Mouse (Mus musculus): Measurements from ENCODE around the gene Ldhd. TPM values are rescaled to one million over a fixed set of nuclear protein-coding genes. Genes with fewer than 3 reads are reported as not detected.

The Ldhd gene
- polyA plus RNA-seq, 1 experiment from 2014 or later, result 0.85 TPM

- Histone ChIP-seq H3K4me3 (ENCODE audit: low read depth, low read length) (no peak overlapping the region), H3K27me3 (ENCODE audit: insufficient read depth, low read length) (no peaks in the 10 kb centered on the region), H3K4me1 (ENCODE audit: insufficient read depth) (peaks cover 5% of the 10 kb centered on the region), H3K4me2 (ENCODE audit: low read depth, low read length) (no peak overlapping the region), H3K9ac (replicated peaks) (no peak overlapping the region), H3K27ac (ENCODE audit: low read depth) (no peak overlapping the region), H3K36me3 (replicated peaks; ENCODE audit: insufficient read depth, low read length) (no peaks in the 10 kb centered on the region; the same call in 1 of the 2 replicates), H3K9me3 (ENCODE audit: low read length) (no peaks in the 10 kb centered on the region)
- 75% methylated on average over 2 of the region's 2 CpGs for whole genome bisulfite sequencing (ENCODE audit: insufficient replicate concordance)
- TF ChIP-seq EP300 (IDR thresholded peaks at IDR 0.05; ENCODE audit: low read depth) (no peak), CTCF (IDR thresholded peaks at IDR 0.05; ENCODE audit: low read depth) (no peak)
- ATAC-seq (no peak), DNase-seq (no peak)
Observed at GRCm38 (mm10) chr8:111588336-111588735, 41.8 kb downstream of the Ldhd start.

DNA sequence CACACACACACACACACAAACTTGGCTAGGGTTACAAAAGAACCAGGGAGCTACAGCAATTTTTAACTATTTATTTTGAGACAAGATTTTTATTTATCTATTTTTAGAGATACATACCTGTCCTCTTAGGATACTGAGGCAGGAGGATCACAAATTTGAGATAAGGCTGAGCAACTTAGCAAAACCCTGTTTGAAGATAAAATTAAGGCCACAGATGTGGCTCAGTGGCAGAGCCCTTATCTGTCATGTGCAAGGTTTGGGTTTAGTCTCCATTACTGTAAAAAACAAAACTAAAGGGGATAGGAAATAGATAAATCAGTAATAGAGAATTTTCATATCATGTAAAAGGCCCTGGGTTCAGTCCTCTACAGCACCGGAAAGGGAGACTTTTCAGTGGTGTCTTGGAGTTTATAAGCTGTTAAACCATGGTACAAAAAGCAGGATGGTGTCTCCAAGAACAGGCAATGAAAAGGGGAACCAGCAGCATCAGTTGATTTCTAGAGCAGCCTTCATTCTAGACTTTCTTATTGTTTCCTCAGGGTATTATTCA, 42.6 kb downstream of the Ldhd start:
- Histone ChIP-seq H3K4me2 (ENCODE audit: low read depth, low read length) (no peak overlapping the region), H3K36me3 (replicated peaks; ENCODE audit: insufficient read depth, low read length) (no peaks in the 10 kb centered on the region), H3K4me1 (ENCODE audit: insufficient read depth) (no peaks in the 10 kb centered on the region; the same call in 1 of the 2 replicates), H3K4me3 (ENCODE audit: low read depth, low read length) (no peak overlapping the region), H3K27ac (ENCODE audit: low read depth) (0 out of 2 replicates have a peak overlapping the region, but pooled peaks have one; percentile 11), H3K9ac (replicated peaks) (no peak overlapping the region), H3K27me3 (ENCODE audit: insufficient read depth, low read length) (no peaks in the 10 kb centered on the region), H3K9me3 (ENCODE audit: low read length) (no peaks in the 10 kb centered on the region)
- whole genome bisulfite sequencing (ENCODE audit: insufficient replicate concordance), result 44% methylated on average over 1 of the region's 1 CpGs
- peak; percentile 36; the same call in 1 of the 2 replicates for ATAC-seq
- TF ChIP-seq CTCF (IDR thresholded peaks at IDR 0.05; ENCODE audit: low read depth), result no peak
- TF ChIP-seq EP300 (IDR thresholded peaks at IDR 0.05; ENCODE audit: low read depth), result peak; percentile 86
- no peak for DNase-seq

DNA sequence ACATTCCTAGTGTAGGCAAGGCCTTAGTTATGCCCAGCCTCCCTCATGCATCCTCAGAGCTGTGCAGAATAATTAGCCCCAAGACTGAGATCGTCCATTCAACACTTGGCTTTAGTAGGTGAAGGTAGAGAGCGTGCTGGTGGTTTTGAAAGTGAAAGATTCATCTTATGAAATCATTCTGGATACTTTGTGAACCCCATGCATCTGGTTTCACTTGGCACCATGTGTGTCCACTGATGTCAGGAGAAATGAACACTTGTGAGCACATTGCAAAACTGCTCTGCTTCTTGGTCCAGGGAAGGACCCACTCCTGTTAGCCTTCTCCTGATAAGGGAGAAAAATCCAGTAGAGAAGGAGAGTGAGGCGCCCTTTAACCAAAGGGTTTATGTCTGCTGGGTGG, 45.2 kb downstream of the Ldhd start:
- DNase-seq (no peak), ATAC-seq (no peak)
- Histone ChIP-seq H3K9me3 (ENCODE audit: low read length) (no peaks in the 10 kb centered on the region), H3K36me3 (replicated peaks; ENCODE audit: insufficient read depth, low read length) (no peaks in the 10 kb centered on the region), H3K9ac (replicated peaks) (no peak overlapping the region), H3K4me3 (ENCODE audit: low read depth, low read length) (no peak overlapping the region), H3K4me1 (ENCODE audit: insufficient read depth) (no peaks in the 10 kb centered on the region; the same call in 1 of the 2 replicates), H3K27ac (ENCODE audit: low read depth) (no peak overlapping the region), H3K27me3 (ENCODE audit: insufficient read depth, low read length) (no peaks in the 10 kb centered on the region), H3K4me2 (ENCODE audit: low read depth, low read length) (no peak overlapping the region)
- 80% methylated on average over 3 of the region's 3 CpGs for WGBS (ENCODE audit: insufficient replicate concordance)
- TF ChIP-seq CTCF (IDR thresholded peaks at IDR 0.05; ENCODE audit: low read depth) (no peak), EP300 (IDR thresholded peaks at IDR 0.05; ENCODE audit: low read depth) (no peak)

GRCm38 (mm10) chr8:111582386-111582785, 47.8 kb downstream of the Ldhd start:
- Histone ChIP-seq H3K27me3 (ENCODE audit: insufficient read depth, low read length) (no peaks in the 10 kb centered on the region), H3K4me2 (ENCODE audit: low read depth, low read length) (no peak overlapping the region), H3K36me3 (replicated peaks; ENCODE audit: insufficient read depth, low read length) (no peaks in the 10 kb centered on the region), H3K4me3 (ENCODE audit: low read depth, low read length) (no peak overlapping the region), H3K9me3 (ENCODE audit: low read length) (no peaks in the 10 kb centered on the region), H3K27ac (ENCODE audit: low read depth) (no peak overlapping the region), H3K4me1 (ENCODE audit: insufficient read depth) (no peaks in the 10 kb centered on the region), H3K9ac (replicated peaks) (no peak overlapping the region)
- DNase-seq (no peak), ATAC-seq (no peak)
- TF ChIP-seq EP300 (IDR thresholded peaks at IDR 0.05; ENCODE audit: low read depth) (no peak), CTCF (IDR thresholded peaks at IDR 0.05; ENCODE audit: low read depth) (no peak)
- 88% methylated on average over 3 of the region's 3 CpGs for WGBS (ENCODE audit: insufficient replicate concordance)

DNA sequence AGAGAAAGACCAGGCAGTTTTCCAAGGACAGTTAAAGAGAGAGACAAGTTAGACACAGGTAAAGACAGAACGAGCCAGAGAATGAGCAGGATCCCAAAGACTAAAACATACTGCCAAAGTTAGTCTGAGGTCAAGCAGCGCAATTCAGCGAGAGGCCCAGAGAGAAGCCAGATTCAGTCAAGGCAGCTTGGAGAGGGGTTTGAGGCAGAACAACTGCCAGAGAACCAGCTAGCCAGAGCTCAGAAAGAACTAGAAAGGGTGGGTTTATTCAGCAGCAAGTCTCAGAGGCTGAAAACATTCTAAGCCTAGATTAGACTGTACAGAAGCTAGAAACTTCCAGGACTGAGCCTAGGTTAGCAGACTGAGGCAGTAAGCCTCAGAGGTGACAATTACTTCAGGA, 49.9 kb downstream of the Ldhd start:
- H3K9ac ChIP-seq (replicated peaks), result no peak overlapping the region
- no peaks in the 10 kb centered on the region for H3K27me3 ChIP-seq (ENCODE audit: insufficient read depth, low read length)
- H3K4me1 ChIP-seq (ENCODE audit: insufficient read depth), result no peaks in the 10 kb centered on the region
- H3K9me3 ChIP-seq (ENCODE audit: low read length), result no peaks in the 10 kb centered on the region
- H3K36me3 ChIP-seq (replicated peaks; ENCODE audit: insufficient read depth, low read length), result no peaks in the 10 kb centered on the region
- ATAC-seq, result no peak
- WGBS (ENCODE audit: insufficient replicate concordance), result 84% methylated on average over 3 of the region's 3 CpGs
- H3K4me2 ChIP-seq (ENCODE audit: low read depth, low read length), result no peak overlapping the region
- no peak for DNase-seq
- TF ChIP-seq CTCF (IDR thresholded peaks at IDR 0.05; ENCODE audit: low read depth), result no peak
- TF ChIP-seq EP300 (IDR thresholded peaks at IDR 0.05; ENCODE audit: low read depth), result no peak
- H3K27ac ChIP-seq (ENCODE audit: low read depth), result no peak overlapping the region
- H3K4me3 ChIP-seq (ENCODE audit: low read depth, low read length), result no peak overlapping the region

DNA sequence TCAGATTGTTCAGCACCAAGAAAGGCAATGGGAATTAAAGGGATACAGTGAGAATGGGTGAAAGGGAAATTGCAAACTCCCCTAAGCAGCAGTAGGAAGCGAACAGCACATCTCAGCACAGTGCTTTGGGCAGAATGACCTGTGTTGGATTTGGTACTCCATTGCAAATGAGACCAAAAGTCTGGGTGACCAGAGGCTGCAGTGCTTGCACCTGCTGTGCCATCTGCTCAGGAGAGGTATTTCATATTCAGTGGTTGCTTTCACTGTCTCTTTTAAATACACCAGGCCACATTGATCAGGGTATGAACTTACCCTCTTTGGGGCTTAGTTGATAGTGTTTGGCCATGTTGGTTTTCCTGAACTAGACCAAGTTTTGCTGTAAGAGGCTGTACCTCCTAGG, 50.9 kb downstream of the Ldhd start:
- WGBS (ENCODE audit: insufficient replicate concordance), result 85% methylated on average over 1 of the region's 1 CpGs
- H3K9me3 ChIP-seq (ENCODE audit: low read length), result no peaks in the 10 kb centered on the region
- H3K36me3 ChIP-seq (replicated peaks; ENCODE audit: insufficient read depth, low read length), result no peaks in the 10 kb centered on the region
- no peaks in the 10 kb centered on the region for H3K4me1 ChIP-seq (ENCODE audit: insufficient read depth)
- ATAC-seq, result no peak
- DNase-seq, result no peak
- no peak overlapping the region for H3K27ac ChIP-seq (ENCODE audit: low read depth)
- no peaks in the 10 kb centered on the region for H3K27me3 ChIP-seq (ENCODE audit: insufficient read depth, low read length)
- H3K4me2 ChIP-seq (ENCODE audit: low read depth, low read length), result no peak overlapping the region
- TF ChIP-seq CTCF (IDR thresholded peaks at IDR 0.05; ENCODE audit: low read depth) (no peak), EP300 (IDR thresholded peaks at IDR 0.05; ENCODE audit: low read depth) (no peak)
- no peak overlapping the region for H3K9ac ChIP-seq (replicated peaks)
- H3K4me3 ChIP-seq (ENCODE audit: low read depth, low read length), result no peak overlapping the region

Data from liver, postnatal 0 days (tissue).